Mouse (Mus musculus): ENCODE measurements around the gene Zdhhc17.

The Zdhhc17 gene

DNA sequence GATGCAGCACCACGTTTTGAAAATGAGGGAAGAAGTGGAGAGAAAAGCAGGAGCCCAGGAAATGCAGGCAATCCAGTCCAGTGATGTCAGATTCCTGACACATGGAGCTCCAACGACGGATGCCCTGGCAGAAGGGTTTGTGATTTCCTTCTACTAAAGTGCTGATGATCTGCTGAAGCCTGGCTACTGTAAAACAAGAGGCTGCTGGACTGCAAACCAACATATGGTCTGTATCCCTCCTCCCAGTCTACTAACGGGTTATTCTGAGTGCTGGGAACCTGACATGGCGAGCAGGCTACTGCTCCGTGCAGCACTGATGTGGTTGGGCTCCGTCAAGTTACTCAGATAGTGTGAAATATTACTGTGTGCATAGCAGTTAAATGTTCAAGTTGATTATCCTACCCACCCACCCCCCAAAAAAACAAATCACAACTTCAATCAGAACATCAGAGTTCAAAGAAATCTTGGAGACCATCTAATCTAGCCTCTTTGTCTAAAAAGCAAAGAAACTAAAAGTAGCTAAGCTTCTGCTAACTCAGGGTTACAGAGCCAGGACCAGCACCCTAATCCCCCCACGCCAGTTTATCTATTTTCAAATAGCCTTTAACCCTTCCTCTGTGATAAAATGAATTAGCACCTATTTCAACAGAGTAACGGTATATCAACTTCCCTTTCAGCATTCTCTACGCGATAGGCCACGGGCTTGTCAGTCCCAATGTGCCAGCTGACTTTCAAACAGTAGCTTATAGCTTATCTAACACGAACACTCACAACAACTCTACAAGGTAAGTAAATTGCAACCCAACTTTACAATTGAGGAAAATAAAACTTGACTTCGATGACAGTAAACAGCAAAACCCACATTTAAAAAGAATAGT is 4.1 kb downstream of the Zdhhc17 start:
- no peak for DNase-seq (ENCODE audit: low spot score in 2 of 2)

GRCm38 (mm10) chr10:111004220-111004619 is 5.7 kb downstream of the Zdhhc17 start:
- no peak for DNase-seq (ENCODE audit: low spot score in 2 of 2)

DNA sequence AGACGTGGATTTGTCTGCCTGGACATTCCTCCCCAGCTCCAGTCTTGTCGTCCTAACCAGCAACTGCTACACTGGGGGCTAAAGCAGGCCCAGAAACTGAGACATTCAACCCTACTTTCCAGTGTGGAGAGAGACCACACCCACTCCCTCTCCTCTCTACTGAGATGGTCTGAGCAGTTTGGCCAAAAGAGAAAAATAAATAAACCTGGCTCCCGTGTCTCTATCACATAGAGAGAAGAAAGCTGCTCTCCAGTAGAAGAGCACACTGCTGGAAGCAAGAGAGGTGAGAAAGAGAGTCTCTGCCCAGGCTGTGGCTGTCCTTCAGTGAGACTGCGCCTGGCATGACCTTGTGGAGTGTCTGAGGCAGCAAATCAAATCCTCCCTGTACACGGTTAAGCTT is 10.7 kb downstream of the Zdhhc17 start:
- DNase-seq (ENCODE audit: low spot score in 2 of 2) = no peak

GRCm38 (mm10) chr10:110997180-110997579 is 12.8 kb downstream of the Zdhhc17 start:
- no peak for DNase-seq (ENCODE audit: low spot score in 2 of 2)

DNA sequence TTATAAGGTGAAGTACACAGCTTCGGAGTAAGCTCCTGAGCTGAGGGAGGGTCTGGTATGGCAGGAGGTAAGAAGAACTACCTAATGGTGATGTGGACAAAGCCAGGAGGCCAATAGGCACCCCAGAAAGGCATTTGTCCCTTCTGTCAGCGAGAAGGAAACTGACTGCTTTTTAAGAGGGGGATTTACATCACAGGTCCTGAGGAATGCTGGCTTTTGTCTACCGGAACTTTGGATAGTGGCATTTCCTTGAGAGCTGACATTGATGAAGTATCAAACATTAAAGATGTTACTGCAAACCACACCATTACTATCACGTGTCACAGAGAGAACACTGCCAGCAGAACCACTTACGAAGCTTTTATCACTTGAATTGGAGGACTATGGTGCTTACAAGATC is 15.2 kb downstream of the Zdhhc17 start:
- no peak for DNase-seq (ENCODE audit: low spot score in 2 of 2)

DNA sequence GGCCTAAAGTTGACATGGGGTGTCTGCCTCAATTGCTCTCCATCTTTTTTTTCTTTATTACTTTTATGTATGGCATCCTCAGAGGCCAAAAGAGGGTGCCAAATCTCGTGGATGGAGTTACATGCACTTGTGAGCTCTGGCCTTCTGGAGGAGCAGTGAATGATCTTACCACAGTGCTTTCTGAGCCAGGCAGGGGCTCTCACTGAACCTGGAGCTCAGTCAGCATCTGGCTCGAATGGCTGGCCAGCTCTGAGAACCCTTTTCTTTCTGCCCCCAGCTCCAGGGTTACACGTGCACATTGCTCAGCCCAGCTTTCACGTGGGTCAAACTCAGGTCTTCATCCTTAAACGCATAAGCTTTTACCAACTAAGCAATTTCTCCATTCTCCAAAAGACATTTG is 16.7 kb downstream of the Zdhhc17 start:
- no peak for DNase-seq (ENCODE audit: low spot score in 2 of 2)

DNA sequence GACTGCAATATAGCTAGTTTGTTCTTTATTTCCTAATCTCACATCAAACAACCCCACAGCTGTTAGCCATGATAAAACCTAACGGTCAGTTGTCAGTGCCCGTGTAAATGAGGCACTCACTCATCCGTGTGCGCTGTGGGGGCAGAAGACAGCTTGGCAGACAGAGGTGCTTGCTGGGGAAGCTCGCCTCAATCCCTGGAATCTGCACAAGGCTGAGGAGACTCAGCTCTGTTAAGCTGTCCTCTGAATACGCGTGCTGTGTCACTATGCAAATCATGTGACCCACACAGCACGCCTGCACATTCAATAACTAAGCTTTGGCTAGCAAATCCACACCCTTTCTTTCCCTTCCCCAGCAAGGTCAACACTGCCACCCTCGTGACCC is 17.9 kb downstream of the Zdhhc17 start:
- no peak for DNase-seq (ENCODE audit: low spot score in 2 of 2)

DNA sequence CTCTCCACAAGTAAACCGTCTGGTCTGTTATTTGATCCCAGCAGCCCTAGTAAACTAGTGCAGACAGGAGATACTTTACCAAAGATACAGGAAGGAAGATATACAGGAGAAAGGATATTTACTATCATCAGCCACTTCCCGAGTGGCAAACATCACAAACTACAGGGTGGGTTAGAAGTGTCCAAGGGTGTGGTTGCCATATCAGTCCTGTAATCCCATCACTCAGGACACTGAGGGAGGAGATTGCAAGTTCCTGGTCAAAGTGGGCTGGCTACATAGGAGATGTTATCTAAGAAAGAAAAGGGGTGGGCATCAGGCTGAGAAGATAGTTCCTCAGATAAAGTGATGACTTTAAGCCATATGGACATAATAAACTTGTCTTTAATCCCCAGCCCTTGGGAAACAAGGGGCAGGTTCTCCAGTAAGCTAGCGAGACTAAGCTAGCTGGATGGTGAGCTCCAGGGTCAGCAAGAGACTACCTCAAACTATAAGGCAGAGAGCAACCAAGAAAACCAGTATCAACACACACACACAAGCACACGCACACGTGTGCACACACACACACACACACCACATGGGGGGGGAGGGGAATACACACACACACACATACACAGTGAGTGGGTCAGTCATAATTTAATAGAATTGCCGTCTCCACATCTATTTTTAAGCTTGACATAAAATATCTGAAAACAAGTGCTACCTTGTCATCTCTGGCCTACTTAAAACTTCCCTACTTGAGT is 18.5 kb downstream of the Zdhhc17 start:
- no peak for DNase-seq (ENCODE audit: low spot score in 2 of 2)

- no peak for DNase-seq (ENCODE audit: low spot score in 2 of 2)
These were observed 20.2 kb downstream of the Zdhhc17 start for GRCm38 (mm10) chr10:110989729-110990128.

DNA sequence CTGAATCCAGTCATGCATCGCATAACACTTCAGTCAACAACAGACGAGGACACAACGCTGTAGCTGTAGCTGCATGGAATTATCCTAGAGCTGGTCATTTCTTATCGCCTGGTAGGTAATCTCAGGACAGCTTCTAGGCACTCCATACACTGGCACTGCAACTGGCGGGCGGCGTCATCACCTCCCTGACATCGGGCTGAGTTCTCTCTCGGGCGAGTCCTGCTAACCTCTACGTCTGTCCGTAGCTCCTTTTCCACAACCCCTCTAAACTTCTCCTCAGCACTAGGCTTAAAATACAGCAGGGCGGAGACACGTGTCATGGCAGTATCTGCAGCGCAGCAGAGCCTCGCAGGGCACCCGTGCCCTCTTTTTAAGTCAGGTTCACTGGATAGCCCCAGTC is 23.3 kb downstream of the Zdhhc17 start:
- no peak for DNase-seq (ENCODE audit: low spot score in 2 of 2)

- DNase-seq (ENCODE audit: low spot score in 2 of 2) = no peak
These were observed 27.2 kb downstream of the Zdhhc17 start for GRCm38 (mm10) chr10:110982771-110983170.

- DNase-seq (ENCODE audit: low spot score in 2 of 2) = no peak
These were observed 29.5 kb downstream of the Zdhhc17 start for GRCm38 (mm10) chr10:110980441-110980840.

- no peak for DNase-seq (ENCODE audit: low spot score in 2 of 2)
These were observed 30.5 kb downstream of the Zdhhc17 start for GRCm38 (mm10) chr10:110979431-110979830.

- no peak for DNase-seq (ENCODE audit: low spot score in 2 of 2)
These were observed 32.6 kb downstream of the Zdhhc17 start for GRCm38 (mm10) chr10:110977379-110977778.

- peak in 1 of 2 experiments; percentile 30 for DNase-seq (ENCODE audit: low spot score in 2 of 2)
These were observed 33.9 kb downstream of the Zdhhc17 start for GRCm38 (mm10) chr10:110976046-110976445.

GRCm38 (mm10) chr10:110974885-110975284 is 35.1 kb downstream of the Zdhhc17 start:
- DNase-seq (ENCODE audit: low spot score in 2 of 2) = no peak

DNA sequence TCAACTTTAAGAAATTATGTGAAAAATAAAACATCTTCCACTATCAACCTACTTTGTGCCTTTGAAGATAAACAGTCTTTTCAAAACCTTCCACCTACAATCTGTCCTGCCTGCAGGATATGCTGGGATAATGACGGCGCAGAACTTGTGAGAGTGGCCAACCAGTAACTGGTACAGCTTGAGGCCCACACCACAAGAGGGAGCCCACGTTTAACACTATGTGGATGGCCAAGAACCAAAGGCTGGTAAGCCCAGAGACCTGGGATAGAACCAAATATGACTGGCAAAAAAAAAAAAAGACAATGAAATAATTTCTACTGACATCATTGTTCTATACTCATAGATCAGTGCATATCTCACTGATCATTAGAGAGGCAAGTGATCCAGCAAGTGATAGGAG is 35.5 kb downstream of the Zdhhc17 start:
- DNase-seq (ENCODE audit: low spot score in 2 of 2) = peak in 1 of 2 experiments; percentile 30

GRCm38 (mm10) chr10:110971998-110972397 is 37.9 kb downstream of the Zdhhc17 start:
- DNase-seq (ENCODE audit: low spot score in 2 of 2) = no peak

DNA sequence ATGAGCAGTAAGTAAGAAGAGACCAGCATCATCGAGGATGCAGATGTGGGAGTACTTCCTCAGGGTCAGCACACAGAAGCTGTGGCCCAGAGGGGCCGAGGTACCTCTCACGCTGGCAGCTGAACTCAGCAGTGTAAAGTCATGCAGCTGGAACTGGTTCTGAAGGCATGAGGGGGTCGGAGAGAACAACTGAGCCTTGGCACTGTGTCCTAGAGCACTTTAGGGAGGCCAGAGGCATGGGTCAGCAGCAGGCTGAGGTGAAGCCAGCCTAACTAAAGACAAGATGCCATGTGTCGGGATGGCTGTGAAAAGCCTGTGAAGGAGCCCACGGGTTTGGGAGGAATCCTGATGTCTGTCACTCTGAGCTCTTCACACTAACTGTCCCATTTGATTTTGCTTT is 38.5 kb downstream of the Zdhhc17 start:
- DNase-seq (ENCODE audit: low spot score in 2 of 2) = no peak

DNA sequence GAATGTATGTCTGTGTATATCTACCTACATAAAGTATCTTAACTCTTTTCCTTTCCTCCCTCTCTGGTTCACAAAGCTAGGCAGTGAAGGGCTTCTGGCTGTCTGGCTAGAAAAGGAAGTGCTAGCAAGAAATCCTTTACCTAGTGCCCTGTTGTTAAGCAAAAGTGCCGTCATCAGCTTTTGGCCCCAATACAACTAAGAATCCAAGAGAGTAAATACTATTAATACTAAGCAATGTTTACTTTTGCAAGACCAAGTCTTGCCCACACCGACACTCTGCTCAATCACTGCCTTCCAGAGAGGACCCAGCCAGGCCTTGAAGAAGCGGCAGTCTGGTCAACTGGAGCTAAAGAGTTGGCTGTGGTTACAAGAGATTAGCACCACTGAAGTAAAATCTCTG is 38.9 kb downstream of the Zdhhc17 start:
- no peak for DNase-seq (ENCODE audit: low spot score in 2 of 2)

DNA sequence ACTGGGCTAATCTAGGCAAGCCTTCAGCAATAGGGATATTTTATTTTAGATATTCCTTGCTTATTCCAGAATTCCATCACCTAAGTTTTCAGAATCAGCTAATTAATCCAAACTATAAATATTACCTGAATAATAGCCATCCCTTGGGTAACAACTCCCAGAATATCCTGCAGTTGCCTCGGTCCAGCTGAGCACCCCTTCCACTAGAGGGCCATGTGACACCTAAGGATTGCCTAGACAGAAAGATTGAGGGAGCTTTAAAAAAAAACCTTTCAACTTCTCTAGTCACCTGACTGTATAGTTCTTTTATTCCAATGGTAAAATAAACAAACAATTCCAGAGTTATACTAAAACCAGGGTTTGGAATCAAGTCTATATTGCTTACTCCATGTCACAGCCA is 47.8 kb downstream of the Zdhhc17 start:
- DNase-seq (ENCODE audit: low spot score in 2 of 2) = no peak

GRCm38 (mm10) chr10:110960841-110961240 is 49.1 kb downstream of the Zdhhc17 start:
- DNase-seq (ENCODE audit: low spot score in 2 of 2) = no peak

- DNase-seq (ENCODE audit: low spot score in 2 of 2) = no peak
These were observed 50.2 kb downstream of the Zdhhc17 start for GRCm38 (mm10) chr10:110959781-110960180.
